Mouse (Mus musculus): Measurements from ENCODE around the gene Zbtb8os.

DNA sequence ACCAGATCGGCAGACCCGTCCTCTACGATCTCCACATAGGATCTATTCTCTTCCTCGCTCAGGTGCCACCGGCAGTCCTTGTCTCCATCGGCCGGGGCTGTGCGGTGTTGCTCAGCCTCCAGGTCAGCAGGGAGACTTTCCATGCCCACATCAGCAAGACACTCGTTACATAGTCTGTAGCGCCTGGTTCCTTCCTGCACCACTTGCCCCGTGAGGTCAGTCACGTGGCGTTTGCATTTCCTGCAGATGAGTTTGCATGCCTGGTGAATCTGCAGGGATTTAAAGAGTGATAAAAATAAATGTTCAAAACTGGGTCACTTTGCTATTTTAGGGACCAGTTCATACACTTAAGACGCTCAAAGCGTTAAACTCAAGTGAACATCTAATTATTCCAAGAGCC is 18.7 kb downstream of the Zbtb8os start:
- TF ChIP-seq CTCF (IDR thresholded peaks at IDR 0.05; ENCODE audit: low read depth, low read length) (no peak), POLR2A (IDR thresholded peaks at IDR 0.05; ENCODE audit: insufficient read depth, low read length) (no peak), EP300 (IDR thresholded peaks at IDR 0.05; ENCODE audit: insufficient read depth, low read depth, low read length) (no peak)
